Mouse (Mus musculus) heart, postnatal 0 days (tissue): ENCODE data around the gene Tnfaip1. TPM values are rescaled to one million over a fixed set of nuclear protein-coding genes. Genes with fewer than 3 reads are reported as not detected.

ENCODE experiments used
- ATAC-seq: fragments of 200-750 bp; cut with Nextera tagmentation; 2 replicates; pipeline ENCODE4 v1.8.0; 2017; ENCODE audit warnings: low read depth, moderate number of reproducible peaks, moderate library complexity; ENCODE audit not compliant: insufficient read depth
- DNase-seq: peaks from one replicate; pipeline ENCODE4 v3.0.0-alpha.2; 2016; ENCODE audit warnings: low spot score
- H3K27ac ChIP-seq: fragments of 300-500 bp; sonication (generic); 2 replicates; pipeline ENCODE4 v1.5.1; 2014; ENCODE audit warnings: low read depth, mild to moderate bottlenecking
- H3K27me3 ChIP-seq: fragments of 300-500 bp; sonication (generic); 2 replicates; pipeline ENCODE4 v1.6.1; 2014; ENCODE audit warnings: low read length, mixed read lengths; ENCODE audit not compliant: control insufficient read depth, insufficient read depth
- H3K36me3 ChIP-seq: fragments of 300-500 bp; sonication (generic); replicated peaks from 2 replicates; pipeline ENCODE4 v1.6.1; 2014; ENCODE audit warnings: low read length, mixed read lengths; ENCODE audit not compliant: control insufficient read depth, insufficient read depth
- H3K4me1 ChIP-seq: fragments of 300-500 bp; sonication (generic); 2 replicates; pipeline ENCODE4 v1.6.1; 2014; ENCODE audit warnings: antibody characterized with exemption; ENCODE audit not compliant: control insufficient read depth, insufficient read depth
- H3K4me2 ChIP-seq: fragments of 300-500 bp; sonication (generic); 2 replicates; pipeline ENCODE4 v1.6.1; 2014; ENCODE audit warnings: low read depth, mild to moderate bottlenecking, low read length, moderate library complexity
- H3K4me3 ChIP-seq: fragments of 300-500 bp; sonication (generic); 2 replicates; pipeline ENCODE4 v1.5.1; 2014; ENCODE audit warnings: low read depth, low read length
- H3K9ac ChIP-seq: fragments of 300-500 bp; sonication (generic); replicated peaks from 2 replicates; pipeline ENCODE4 v1.6.1; 2014; ENCODE audit warnings: low read depth, low read length, mixed read lengths
- H3K9me3 ChIP-seq: fragments of 300-500 bp; sonication (generic); replicated peaks from 2 replicates; pipeline ENCODE4 v1.6.1; 2016; ENCODE audit warnings: low read length; ENCODE audit not compliant: control insufficient read depth
- CTCF ChIP-seq: IDR thresholded peaks from 2 replicates; pipeline ENCODE4 v1.5.1; 2016; ENCODE audit warnings: antibody characterized with exemption, control low read depth, low read depth
- EP300 ChIP-seq: IDR thresholded peaks from 2 replicates; pipeline ENCODE4 v1.6.1; 2016; ENCODE audit warnings: antibody characterized with exemption, low read depth
- WGBS: fragments of 180-500 bp; shearing (Covaris S2); extraction: QIAGEN DNeasy Blood & Tissue Kit; methylation state at CpG from one replicate; pipeline ENCODE4 v1.1.7; 2014; 5-methylcytosine and 5-hydroxymethylcytosine counted together
- polyA plus RNA-seq: library from polyadenylated mRNA; unstranded; fragments of >200 nt; fragmentation: Nextera tagmentation; extraction: Ambion mirVana; gene quantifications from 2 replicates; pipeline ENCODE4 v1.2.1, GENCODE M21; 2015
- total RNA-seq: library from RNA; depleted of rRNA; stranded (reverse); fragments of >200 nt; gene quantifications from 2 replicates; pipeline ENCODE4 v1.2.3, GENCODE M21; 2014; ENCODE audit warnings: low replicate concordance

The Tnfaip1 gene
- total and polyA plus RNA-seq, 2 experiments from 2014 or later = 49.7 to 50.0 TPM

DNA sequence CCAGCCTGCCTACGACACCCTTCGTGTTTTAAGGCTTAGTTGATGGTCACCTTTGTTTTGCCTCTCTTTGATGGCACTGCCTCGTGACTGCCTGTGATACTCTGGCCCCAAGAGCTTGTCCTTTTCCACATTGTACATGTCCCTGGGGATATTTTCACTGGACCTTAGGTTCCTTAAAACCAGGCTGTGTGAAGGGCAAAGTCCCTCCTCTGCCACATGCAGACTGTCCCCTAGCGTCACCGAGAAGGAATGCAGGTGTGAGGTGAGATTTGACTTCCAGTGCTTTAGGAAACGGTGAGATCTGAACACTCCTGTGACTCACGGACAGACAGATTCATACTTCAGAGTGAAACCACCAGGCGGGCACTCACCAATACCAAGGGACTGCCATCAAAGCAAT, 21.1 kb upstream of the Tnfaip1 start:
- peaks cover 5% of the 10 kb centered on the region; the same call in 1 of the 2 replicates for H3K9me3 ChIP-seq
- H3K36me3 ChIP-seq = no peaks in the 10 kb centered on the region
- peak; percentile 38 for TF ChIP-seq CTCF
- no peak for TF ChIP-seq EP300
- H3K27ac ChIP-seq = no peak overlapping the region
- no peak overlapping the region for H3K9ac ChIP-seq
- H3K4me1 ChIP-seq = peaks cover 7% of the 10 kb centered on the region; the same call in 1 of the 2 replicates
- H3K4me3 ChIP-seq = no peak overlapping the region
- no peak overlapping the region for H3K4me2 ChIP-seq
- 60% methylated on average over 8 of the region's 8 CpGs for WGBS
- no peaks in the 10 kb centered on the region for H3K27me3 ChIP-seq
- ATAC-seq (no peak), DNase-seq (no peak)

DNA sequence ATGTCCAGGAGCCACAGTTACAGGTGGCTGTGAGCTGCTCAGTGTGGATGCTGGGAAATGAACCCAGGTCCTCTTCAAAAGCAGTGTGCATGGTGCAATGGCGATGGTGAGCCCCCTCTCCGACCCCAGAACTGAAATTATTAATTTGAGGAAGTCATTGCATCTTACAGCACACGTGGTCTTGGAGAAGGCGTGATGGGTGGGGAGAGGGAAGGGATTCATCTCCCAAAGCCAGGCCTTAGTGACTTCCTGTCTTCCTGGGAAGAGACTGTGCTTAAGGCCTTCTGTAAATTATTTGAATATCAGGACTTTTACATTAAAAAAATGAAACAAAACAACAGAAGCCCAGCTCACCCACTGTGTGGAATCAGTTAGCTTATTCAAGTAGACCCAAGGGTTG, 19.9 kb upstream of the Tnfaip1 start:
- 74% methylated on average over 4 of the region's 4 CpGs for WGBS
- no peaks in the 10 kb centered on the region for H3K36me3 ChIP-seq
- ATAC-seq = no peak
- no peak overlapping the region for H3K9ac ChIP-seq
- no peak overlapping the region for H3K4me2 ChIP-seq
- H3K9me3 ChIP-seq = peaks cover 5% of the 10 kb centered on the region; the same call in 1 of the 2 replicates
- no peak for DNase-seq
- peak overlapping the region; percentile 78 for H3K27ac ChIP-seq
- no peaks in the 10 kb centered on the region for H3K27me3 ChIP-seq
- H3K4me1 ChIP-seq = peaks cover 7% of the 10 kb centered on the region; the same call in 1 of the 2 replicates
- no peak overlapping the region for H3K4me3 ChIP-seq
- TF ChIP-seq EP300 (no peak), CTCF (no peak)

DNA sequence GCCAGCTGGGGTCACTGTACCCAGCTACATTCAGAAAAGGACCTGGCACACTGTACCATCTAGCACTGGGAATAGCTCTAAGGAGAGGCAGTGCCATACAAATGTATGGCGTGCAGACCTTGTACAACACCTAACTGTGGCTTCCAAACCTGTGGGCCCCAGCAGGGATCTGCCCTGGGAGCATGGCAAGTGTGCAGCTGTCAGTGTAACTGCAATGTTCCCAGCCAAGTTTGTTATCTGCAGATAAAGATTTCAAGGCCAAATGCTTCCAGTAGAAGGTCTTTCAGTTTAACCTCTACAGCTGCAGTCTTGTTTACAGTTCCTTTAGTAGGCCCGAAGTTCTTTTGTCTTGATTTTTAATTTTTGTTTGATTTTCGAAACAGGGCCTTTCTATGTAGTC, 19.5 kb upstream of the Tnfaip1 start:
- 38% methylated on average over 3 of the region's 3 CpGs for WGBS
- peak; percentile 51 for DNase-seq
- Histone ChIP-seq H3K36me3 (no peaks in the 10 kb centered on the region), H3K27me3 (no peaks in the 10 kb centered on the region), H3K27ac (peak overlapping the region; percentile 78), H3K9ac (no peak overlapping the region), H3K4me3 (no peak overlapping the region), H3K4me2 (no peak overlapping the region), H3K4me1 (peaks cover 7% of the 10 kb centered on the region; the same call in 1 of the 2 replicates), H3K9me3 (peaks cover 5% of the 10 kb centered on the region; the same call in 1 of the 2 replicates)
- ATAC-seq = peak; percentile 15; the same call in 1 of the 2 replicates
- TF ChIP-seq EP300 (no peak), CTCF (no peak)

DNA sequence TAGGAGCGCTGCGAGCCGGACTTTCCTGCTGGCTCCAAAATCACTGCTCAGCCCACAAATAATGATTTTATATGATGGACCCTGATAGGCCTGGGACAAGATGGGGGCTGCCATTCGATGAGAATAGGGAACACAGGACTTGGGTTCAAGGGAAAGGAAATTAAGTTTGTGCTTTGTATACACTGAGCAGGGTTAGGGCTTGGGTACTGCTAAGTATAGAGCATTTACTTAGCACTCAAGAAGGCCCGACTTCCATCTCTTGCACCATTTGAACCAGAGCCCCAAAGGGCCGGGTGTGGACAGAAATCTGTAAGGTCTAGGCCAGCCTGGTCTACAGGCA, 14.9 kb upstream of the Tnfaip1 start:
- peak overlapping the region; percentile 87 for H3K4me3 ChIP-seq
- DNase-seq = no peak
- peak overlapping the region; percentile 98 for H3K4me2 ChIP-seq
- no peak for ATAC-seq
- TF ChIP-seq CTCF (no peak), EP300 (no peak)
- peak overlapping the region; percentile 56; the same call in 1 of the 2 replicates for H3K27ac ChIP-seq
- no peaks in the 10 kb centered on the region for H3K27me3 ChIP-seq
- no peaks in the 10 kb centered on the region for H3K36me3 ChIP-seq
- 31% methylated on average over 6 of the region's 6 CpGs for WGBS
- H3K9me3 ChIP-seq = peaks cover 5% of the 10 kb centered on the region; the same call in 1 of the 2 replicates
- peaks cover 15% of the 10 kb centered on the region for H3K4me1 ChIP-seq
- peak overlapping the region; percentile 68; the same call in 1 of the 2 replicates for H3K9ac ChIP-seq

DNA sequence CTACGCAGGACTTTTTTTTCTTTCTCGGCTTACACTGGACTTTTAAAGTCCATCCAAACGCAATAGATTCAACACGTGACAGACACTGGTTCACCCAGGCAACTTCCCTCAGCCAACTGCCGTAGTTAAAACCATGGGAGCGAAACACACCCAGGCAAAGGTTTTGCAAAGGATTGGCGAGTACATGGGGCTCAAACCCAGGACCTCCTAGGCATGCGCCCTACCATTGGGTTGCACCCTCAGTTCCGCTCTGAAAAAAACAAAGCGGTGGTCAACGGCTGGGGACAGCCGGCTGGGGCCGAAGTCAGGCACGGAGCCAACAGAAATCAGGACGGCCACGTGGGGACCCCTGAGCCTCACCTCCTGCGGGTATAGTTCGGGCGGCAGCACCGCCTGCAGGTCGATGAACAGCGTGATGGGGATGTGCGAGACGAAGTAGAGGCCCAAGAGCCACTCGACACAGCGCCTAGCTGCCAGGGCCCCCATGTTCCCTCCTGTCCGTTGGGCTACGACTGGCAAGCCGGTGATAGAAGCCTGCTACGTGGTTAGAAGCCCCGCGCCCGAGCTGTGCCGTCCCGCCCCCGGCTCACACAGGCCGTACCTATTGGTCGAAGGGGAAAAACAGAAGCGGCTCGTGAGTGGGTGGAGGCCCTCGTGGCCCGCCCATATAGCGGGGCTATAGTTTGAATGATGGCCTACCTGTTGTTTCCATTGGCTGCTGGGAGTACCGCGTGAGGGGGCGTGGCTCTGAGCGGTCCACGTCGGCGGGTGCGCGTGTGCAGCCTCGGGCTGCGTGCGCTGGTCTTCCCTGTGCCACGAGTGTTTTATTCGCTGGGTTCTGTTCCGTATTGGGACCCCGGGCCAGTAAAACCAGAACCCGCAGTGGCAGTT, 14.3 kb upstream of the Tnfaip1 start, which contains the start of gene Tmem97:
Tmem97 (minus strand) TSS at position 610 of the 891 bp plus-strand sequence.
- H3K4me2 ChIP-seq = peak within 1 kb of the TSS; percentile 98
- H3K4me1 ChIP-seq = peaks cover 13% of the 10 kb centered on the region
- ATAC-seq = peak; percentile 99
- TF ChIP-seq EP300 (no peak), CTCF (no peak)
- H3K9me3 ChIP-seq = peaks cover 5% of the 10 kb centered on the region; the same call in 1 of the 2 replicates
- H3K9ac ChIP-seq = peak within 1 kb of the TSS; percentile 68
- H3K4me3 ChIP-seq = peak within 1 kb of the TSS; percentile 87
- DNase-seq = peak; percentile 99
- under 1% methylated on average over 60 of the region's 60 CpGs for WGBS
- no peaks in the 10 kb centered on the region for H3K27me3 ChIP-seq
- H3K27ac ChIP-seq = peak within 1 kb of the TSS; percentile 61
- no peaks in the 10 kb centered on the region for H3K36me3 ChIP-seq
